Mouse (Mus musculus) stomach, embryonic 14.5 days (tissue): ENCODE measurements around the gene St6gal1. TPM values are rescaled to one million over a fixed set of nuclear protein-coding genes. Genes with fewer than 3 reads are reported as not detected.

Source experiments
- ATAC-seq: fragments of 200-750 bp; cut with Nextera tagmentation; 2 replicates; pipeline ENCODE4 v1.8.0; 2017; ENCODE audit warnings: low read depth, moderate TSS enrichment; ENCODE audit not compliant: insufficient number of reproducible peaks, insufficient read depth, low FRiP score
- H3K27ac ChIP-seq: fragments of 300-500 bp; sonication (generic); 2 replicates; pipeline ENCODE4 v1.5.1; 2014; ENCODE audit warnings: mild to moderate bottlenecking, low read length, moderate library complexity, mixed read lengths
- H3K27me3 ChIP-seq: fragments of 300-500 bp; sonication (generic); 2 replicates; pipeline ENCODE4 v1.6.1; 2014; ENCODE audit warnings: low read length, control low read depth, mixed read lengths; ENCODE audit not compliant: control insufficient read depth, insufficient read depth
- H3K36me3 ChIP-seq: fragments of 300-500 bp; sonication (generic); 2 replicates; pipeline ENCODE4 v1.6.1; 2014; ENCODE audit warnings: mild to moderate bottlenecking, control low read depth, low read length, moderate library complexity, mixed read lengths; ENCODE audit not compliant: control insufficient read depth, insufficient read depth
- H3K4me1 ChIP-seq: fragments of 300-500 bp; sonication (generic); 2 replicates; pipeline ENCODE4 v1.6.1; 2014; ENCODE audit warnings: low read length, control low read depth, mixed read lengths; ENCODE audit not compliant: control insufficient read depth, insufficient read depth
- H3K4me2 ChIP-seq: fragments of 300-500 bp; sonication (generic); replicated peaks from 2 replicates; pipeline ENCODE4 v1.6.1; 2014; ENCODE audit warnings: low read depth, low read length, control low read depth
- H3K4me3 ChIP-seq: fragments of 300-500 bp; sonication (generic); 2 replicates; pipeline ENCODE4 v1.5.1; 2014; ENCODE audit warnings: low read depth, low read length, control low read depth
- H3K9ac ChIP-seq: fragments of 300-500 bp; sonication (generic); replicated peaks from 2 replicates; pipeline ENCODE4 v1.6.1; 2014; ENCODE audit warnings: low read depth, mild to moderate bottlenecking, control low read depth, low read length, moderate library complexity, mixed read lengths
- H3K9me3 ChIP-seq: fragments of 300-500 bp; sonication (generic); 2 replicates; pipeline ENCODE4 v1.6.1; 2016; ENCODE audit warnings: low read depth, low read length, control low read depth; ENCODE audit not compliant: control insufficient read depth
- WGBS: fragments of 180-500 bp; shearing (Covaris S2); extraction: QIAGEN DNeasy Blood & Tissue Kit; methylation state at CpG from one replicate; pipeline ENCODE4 v1.1.7; 2014; 5-methylcytosine and 5-hydroxymethylcytosine counted together
- polyA plus RNA-seq: library from polyadenylated mRNA; unstranded; fragments of >200 nt; fragmentation: Nextera tagmentation; extraction: Ambion mirVana; gene quantifications from 2 replicates; pipeline ENCODE4 v1.2.1, GENCODE M21; 2014

The St6gal1 gene
- polyA plus RNA-seq, 1 experiment from 2014 or later = 25.7 TPM

DNA sequence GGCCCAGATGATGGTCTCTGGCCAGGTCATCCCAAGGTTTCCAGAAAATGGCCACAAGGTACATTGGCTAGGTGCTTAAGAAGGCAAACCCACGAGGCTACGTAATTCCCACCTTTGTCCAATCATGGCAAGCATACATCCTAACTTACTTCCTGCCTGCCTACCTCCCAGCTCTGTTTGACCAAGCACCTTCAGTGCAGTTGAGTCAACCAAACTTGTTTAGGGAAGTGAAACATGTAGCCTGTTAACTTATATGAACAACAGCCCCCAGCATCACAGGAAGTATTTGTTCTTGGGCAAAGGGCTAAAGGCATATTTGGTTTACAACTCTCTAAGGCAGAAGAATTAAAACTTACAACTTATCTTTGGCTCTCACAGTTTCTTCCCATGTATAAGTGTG is 38.7 kb upstream of the St6gal1 start:
- H3K27me3 ChIP-seq = no peaks in the 10 kb centered on the region
- H3K4me1 ChIP-seq = no peaks in the 10 kb centered on the region
- no peak for ATAC-seq
- 91% methylated on average over 2 of the region's 2 CpGs for WGBS
- H3K36me3 ChIP-seq = no peaks in the 10 kb centered on the region
- no peak overlapping the region for H3K9ac ChIP-seq
- H3K4me3 ChIP-seq = no peak overlapping the region
- no peaks in the 10 kb centered on the region for H3K9me3 ChIP-seq
- no peak overlapping the region for H3K27ac ChIP-seq
- H3K4me2 ChIP-seq = no peak overlapping the region

DNA sequence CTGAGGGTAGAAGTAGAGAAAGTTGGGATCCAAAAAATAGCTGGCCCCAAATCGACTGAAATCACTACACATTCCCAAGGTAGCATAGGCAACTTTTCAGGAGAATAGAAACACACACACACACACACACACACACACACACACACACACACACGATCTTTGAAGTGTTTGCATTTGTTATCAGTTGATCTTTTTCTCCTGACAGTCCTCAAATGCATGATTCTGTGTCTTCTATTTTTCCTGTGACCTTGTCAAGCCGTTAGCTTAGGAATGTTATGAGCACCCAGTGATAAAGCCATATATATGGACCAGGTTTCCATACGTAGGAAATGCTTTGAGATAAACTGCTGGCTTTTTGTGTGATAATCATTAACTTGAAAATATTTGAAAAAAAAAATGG is 38.1 kb upstream of the St6gal1 start:
- Histone ChIP-seq H3K36me3 (no peaks in the 10 kb centered on the region), H3K4me2 (no peak overlapping the region), H3K27me3 (no peaks in the 10 kb centered on the region), H3K9me3 (no peaks in the 10 kb centered on the region), H3K4me1 (no peaks in the 10 kb centered on the region), H3K27ac (no peak overlapping the region), H3K4me3 (no peak overlapping the region), H3K9ac (no peak overlapping the region)
- 50% methylated on average over 4 of the region's 4 CpGs for WGBS
- no peak for ATAC-seq

DNA sequence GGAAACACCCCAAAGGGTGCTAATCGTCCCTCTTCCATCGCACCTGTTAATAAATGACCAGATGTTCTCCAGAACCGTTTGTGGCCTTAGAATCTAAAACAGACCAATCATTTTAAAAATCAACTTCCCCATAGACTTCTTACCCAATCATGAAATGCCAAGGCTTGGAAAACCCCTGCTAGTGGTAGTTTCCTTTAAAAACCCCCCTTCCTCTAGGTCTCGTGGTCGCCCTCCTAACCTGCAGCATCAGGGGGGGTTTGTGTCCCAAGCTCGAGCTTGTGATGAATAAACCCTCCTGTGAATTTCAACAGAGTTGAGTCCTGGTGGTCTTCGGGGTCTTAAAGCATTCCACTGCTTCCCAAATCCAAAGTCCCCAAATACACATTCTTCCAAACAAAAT is 36.6 kb upstream of the St6gal1 start:
- no peaks in the 10 kb centered on the region for H3K9me3 ChIP-seq
- 84% methylated on average over 7 of the region's 7 CpGs for WGBS
- H3K27me3 ChIP-seq = no peaks in the 10 kb centered on the region
- H3K4me2 ChIP-seq = no peak overlapping the region
- no peak overlapping the region for H3K4me3 ChIP-seq
- H3K9ac ChIP-seq = no peak overlapping the region
- ATAC-seq = no peak
- H3K36me3 ChIP-seq = no peaks in the 10 kb centered on the region
- H3K27ac ChIP-seq = no peak overlapping the region
- H3K4me1 ChIP-seq = no peaks in the 10 kb centered on the region

DNA sequence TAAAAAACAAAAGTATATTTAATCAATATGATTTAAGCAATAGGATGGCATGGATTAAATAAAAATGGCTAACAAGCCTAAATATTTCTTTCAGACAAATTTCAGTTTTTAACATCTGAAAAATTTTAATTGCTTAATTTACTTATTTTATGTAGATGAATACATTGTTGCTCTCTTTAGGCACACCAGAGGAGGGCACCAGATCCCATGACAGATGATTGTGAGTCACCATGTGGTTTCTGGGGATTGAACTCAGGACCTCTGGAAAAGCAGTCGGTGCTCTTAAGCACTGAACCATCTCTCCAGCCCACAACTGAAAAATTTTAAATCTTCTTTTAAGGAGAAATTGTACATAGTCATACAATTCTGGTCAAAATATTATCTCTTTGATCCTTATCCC is 34.9 kb upstream of the St6gal1 start:
- 69% methylated on average over 1 of the region's 1 CpGs for WGBS
- Histone ChIP-seq H3K27me3 (no peaks in the 10 kb centered on the region), H3K9me3 (no peaks in the 10 kb centered on the region), H3K4me3 (no peak overlapping the region), H3K36me3 (no peaks in the 10 kb centered on the region), H3K4me1 (no peaks in the 10 kb centered on the region), H3K27ac (no peak overlapping the region), H3K4me2 (no peak overlapping the region), H3K9ac (no peak overlapping the region)
- no peak for ATAC-seq

DNA sequence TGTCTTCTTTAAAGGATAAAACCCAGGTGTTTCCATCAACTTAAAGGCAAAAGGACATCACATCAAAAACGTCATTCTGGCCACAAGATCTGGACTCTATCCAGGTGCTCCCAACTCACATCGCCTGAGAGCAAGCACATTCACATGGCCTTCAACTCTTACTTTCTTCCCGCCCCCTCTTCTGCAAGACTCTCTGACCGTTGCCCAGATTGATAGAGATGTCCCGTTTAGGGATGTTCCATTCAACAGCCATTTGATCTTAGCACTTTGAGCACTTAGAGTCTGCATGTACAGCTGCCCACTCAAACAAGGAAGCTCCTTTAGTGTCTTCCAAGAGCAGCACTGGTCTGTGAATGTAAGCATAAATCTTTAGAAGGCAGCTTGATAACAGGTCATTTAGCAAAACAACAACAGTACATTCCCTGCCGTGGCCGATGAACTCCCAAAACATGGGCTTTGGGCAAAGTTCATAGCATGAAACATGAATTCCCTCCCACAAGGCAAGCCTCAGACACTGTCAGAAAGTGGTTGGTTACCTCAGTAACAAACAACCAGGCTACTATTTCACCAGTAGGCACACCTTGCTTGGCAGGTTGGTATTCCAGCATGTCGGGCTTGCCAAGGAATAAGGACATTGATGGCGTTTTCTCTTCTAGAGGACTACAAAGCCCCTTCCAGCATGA is 32.8 kb upstream of the St6gal1 start:
- Histone ChIP-seq H3K27me3 (no peaks in the 10 kb centered on the region), H3K9me3 (no peaks in the 10 kb centered on the region), H3K27ac (no peak overlapping the region), H3K9ac (no peak overlapping the region), H3K36me3 (no peaks in the 10 kb centered on the region), H3K4me1 (no peaks in the 10 kb centered on the region), H3K4me2 (no peak overlapping the region), H3K4me3 (no peak overlapping the region)
- 74% methylated on average over 9 of the region's 9 CpGs for WGBS
- ATAC-seq = no peak

DNA sequence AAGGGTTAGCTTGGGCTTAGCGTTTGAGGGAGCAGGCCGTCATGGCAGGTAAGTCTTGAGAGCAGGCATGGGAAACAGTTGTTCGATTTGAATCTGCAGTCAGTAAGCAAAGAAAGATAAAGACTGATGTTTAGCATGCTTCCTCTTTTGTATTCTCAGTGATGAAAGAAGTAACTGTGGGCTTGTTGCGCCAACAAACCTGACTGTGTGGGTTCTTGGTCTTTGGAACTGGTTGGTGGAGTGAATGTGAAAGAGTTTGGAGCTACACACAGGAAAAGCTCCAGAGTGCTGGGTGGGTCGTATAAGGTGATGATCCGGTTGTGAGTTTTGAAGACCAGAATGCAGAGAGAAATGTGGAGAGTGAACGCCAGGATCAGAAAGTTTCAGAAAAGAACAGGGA is 28.9 kb upstream of the St6gal1 start:
- Histone ChIP-seq H3K4me3 (no peak overlapping the region), H3K4me2 (no peak overlapping the region), H3K27me3 (no peaks in the 10 kb centered on the region), H3K4me1 (no peaks in the 10 kb centered on the region), H3K27ac (no peak overlapping the region), H3K36me3 (no peaks in the 10 kb centered on the region), H3K9me3 (no peaks in the 10 kb centered on the region), H3K9ac (no peak overlapping the region)
- WGBS = 78% methylated on average over 7 of the region's 7 CpGs
- no peak for ATAC-seq

DNA sequence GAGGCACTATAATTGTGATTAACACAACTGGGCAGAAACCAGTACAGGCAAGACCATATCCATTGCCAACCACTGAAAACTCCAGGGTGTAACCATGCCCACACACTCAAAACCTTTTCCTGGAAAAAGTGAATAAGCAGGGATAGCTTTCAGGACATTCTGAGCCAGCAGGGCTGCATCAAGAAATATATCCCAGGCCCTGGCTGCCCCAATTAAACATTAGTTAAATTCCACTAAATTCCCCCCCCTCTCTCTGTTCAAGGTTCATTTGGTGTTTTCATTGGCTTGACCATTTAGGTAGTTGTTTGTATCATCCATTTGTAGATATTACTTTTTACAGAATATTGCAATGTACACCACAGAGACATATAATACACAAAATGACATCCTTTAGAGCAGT is 28.2 kb upstream of the St6gal1 start:
- Histone ChIP-seq H3K27ac (no peak overlapping the region), H3K9me3 (no peaks in the 10 kb centered on the region), H3K4me1 (no peaks in the 10 kb centered on the region), H3K4me2 (no peak overlapping the region), H3K36me3 (no peaks in the 10 kb centered on the region), H3K27me3 (no peaks in the 10 kb centered on the region), H3K4me3 (no peak overlapping the region), H3K9ac (no peak overlapping the region)
- ATAC-seq = no peak

DNA sequence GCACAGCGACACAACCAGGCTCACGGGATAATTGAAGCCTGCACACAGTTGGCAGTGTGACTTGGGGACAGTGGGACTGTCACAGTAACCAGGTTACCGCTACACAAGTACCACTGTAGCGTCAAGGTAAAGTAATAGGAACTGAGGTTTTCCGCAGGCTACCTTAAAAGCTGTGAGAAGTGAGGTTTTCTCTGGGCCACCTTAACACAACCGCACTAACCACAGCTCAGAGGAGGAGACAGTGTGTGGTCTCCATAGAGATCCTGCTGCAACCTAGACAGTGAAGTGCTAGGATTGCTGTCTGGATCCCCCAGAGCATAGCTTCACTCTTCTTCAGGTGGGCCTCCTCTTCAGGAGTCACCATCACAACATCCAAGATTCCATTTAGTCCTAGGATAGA is 27.7 kb upstream of the St6gal1 start:
- H3K36me3 ChIP-seq = no peaks in the 10 kb centered on the region
- H3K4me1 ChIP-seq = no peaks in the 10 kb centered on the region
- no peaks in the 10 kb centered on the region for H3K9me3 ChIP-seq
- no peaks in the 10 kb centered on the region for H3K27me3 ChIP-seq
- H3K4me3 ChIP-seq = no peak overlapping the region
- no peak overlapping the region for H3K4me2 ChIP-seq
- 90% methylated on average over 6 of the region's 6 CpGs for WGBS
- no peak overlapping the region for H3K27ac ChIP-seq
- no peak for ATAC-seq
- H3K9ac ChIP-seq = no peak overlapping the region

DNA sequence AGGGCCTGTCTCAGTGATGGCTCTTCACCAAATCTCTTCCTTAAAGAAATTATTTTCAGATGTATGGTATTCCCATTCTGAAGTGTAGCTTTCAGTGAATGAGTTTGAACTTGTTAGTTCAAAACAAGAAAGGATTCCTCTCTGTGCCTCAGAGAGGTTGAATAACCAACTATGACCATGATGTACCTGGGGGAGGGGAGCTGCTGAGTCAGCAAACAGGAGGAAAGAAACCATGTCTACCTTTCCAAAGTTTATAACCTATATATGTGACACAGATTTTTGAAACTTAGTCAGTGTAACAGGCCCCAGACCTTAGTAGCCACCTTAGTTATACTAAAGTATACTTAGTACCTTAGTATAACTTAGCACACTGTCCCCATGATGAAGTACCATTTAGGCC is 23.0 kb upstream of the St6gal1 start:
- Histone ChIP-seq H3K4me3 (no peak overlapping the region), H3K4me1 (no peaks in the 10 kb centered on the region), H3K4me2 (no peak overlapping the region), H3K9ac (no peak overlapping the region), H3K9me3 (no peaks in the 10 kb centered on the region), H3K27me3 (no peaks in the 10 kb centered on the region), H3K27ac (no peak overlapping the region), H3K36me3 (no peaks in the 10 kb centered on the region)
- no peak for ATAC-seq
